Mouse (Mus musculus) midbrain, embryonic 13.5 days (tissue): ENCODE results near the gene Stk38. TPM values are rescaled to one million over a fixed set of nuclear protein-coding genes. Genes with fewer than 3 reads are reported as not detected.

Experiments
- ATAC-seq: fragments of 200-750 bp; cut with Nextera tagmentation; 2 replicates; pipeline ENCODE4 v1.8.0; 2017; ENCODE audit warnings: mild to moderate bottlenecking, moderate TSS enrichment, moderate library complexity
- H3K27ac ChIP-seq: fragments of 300-500 bp; sonication (generic); 2 replicates; pipeline ENCODE4 v1.5.1; 2015; ENCODE audit warnings: inconsistent platforms, mild to moderate bottlenecking, moderate library complexity
- H3K27me3 ChIP-seq: fragments of 300-500 bp; sonication (generic); 2 replicates; pipeline ENCODE4 v1.6.1; 2015; ENCODE audit warnings: mild to moderate bottlenecking, inconsistent platforms
- H3K36me3 ChIP-seq: fragments of 300-500 bp; sonication (generic); 2 replicates; pipeline ENCODE4 v1.6.1; 2015; ENCODE audit warnings: mild to moderate bottlenecking, inconsistent platforms
- H3K4me1 ChIP-seq: fragments of 300-500 bp; sonication (generic); replicated peaks from 2 replicates; pipeline ENCODE4 v1.6.1; 2015; ENCODE audit warnings: inconsistent platforms
- H3K4me2 ChIP-seq: fragments of 300-500 bp; sonication (generic); replicated peaks from 2 replicates; pipeline ENCODE4 v1.6.1; 2015; ENCODE audit warnings: moderate library complexity, mild to moderate bottlenecking, inconsistent platforms
- H3K4me3 ChIP-seq: fragments of 300-500 bp; sonication (generic); replicated peaks from 2 replicates; pipeline ENCODE4 v1.5.1; 2015; ENCODE audit warnings: mild to moderate bottlenecking, inconsistent platforms
- H3K9ac ChIP-seq: fragments of 300-500 bp; sonication (generic); replicated peaks from 2 replicates; pipeline ENCODE4 v1.6.1; 2015; ENCODE audit warnings: mild to moderate bottlenecking, inconsistent platforms
- H3K9me3 ChIP-seq: fragments of 300-500 bp; sonication (generic); 2 replicates; pipeline ENCODE4 v1.6.1; 2016; ENCODE audit warnings: mild to moderate bottlenecking, inconsistent platforms
- WGBS: fragments of 180-500 bp; shearing (Covaris S2); methylation state at CpG from one replicate; pipeline ENCODE4 v1.1.7; 2015; 5-methylcytosine and 5-hydroxymethylcytosine counted together
- polyA plus RNA-seq: library from polyadenylated mRNA; unstranded; fragments of >200 nt; fragmentation: Nextera tagmentation; extraction: Ambion mirVana; gene quantifications from 2 replicates; pipeline ENCODE4 v1.2.1, GENCODE M21; 2015

Stk38 gene
- polyA plus RNA-seq, 1 experiment from 2014 or later, result 134 TPM

- WGBS, result 88% methylated on average over 9 of the region's 9 CpGs
- H3K27ac ChIP-seq, result no peak overlapping the region
- H3K4me2 ChIP-seq, result no peak overlapping the region
- no peak overlapping the region for H3K9ac ChIP-seq
- H3K27me3 ChIP-seq, result no peaks in the 10 kb centered on the region
- no peaks in the 10 kb centered on the region for H3K36me3 ChIP-seq
- no peak overlapping the region for H3K4me3 ChIP-seq
- H3K4me1 ChIP-seq, result peaks cover 9% of the 10 kb centered on the region
- no peak for ATAC-seq
- no peaks in the 10 kb centered on the region for H3K9me3 ChIP-seq
These were observed 79.8 kb downstream of the Stk38 start for GRCm38 (mm10) chr17:28928004-28928403.

GRCm38 (mm10) chr17:28926866-28927635 is 80.7 kb downstream of the Stk38 start:
- Histone ChIP-seq H3K4me3 (no peak overlapping the region), H3K27me3 (no peaks in the 10 kb centered on the region), H3K9me3 (no peaks in the 10 kb centered on the region), H3K4me2 (no peak overlapping the region), H3K4me1 (peaks cover 9% of the 10 kb centered on the region), H3K27ac (no peak overlapping the region), H3K9ac (no peak overlapping the region), H3K36me3 (no peaks in the 10 kb centered on the region)
- 50% methylated on average over 15 of the region's 15 CpGs for WGBS
- ATAC-seq, result no peak

DNA sequence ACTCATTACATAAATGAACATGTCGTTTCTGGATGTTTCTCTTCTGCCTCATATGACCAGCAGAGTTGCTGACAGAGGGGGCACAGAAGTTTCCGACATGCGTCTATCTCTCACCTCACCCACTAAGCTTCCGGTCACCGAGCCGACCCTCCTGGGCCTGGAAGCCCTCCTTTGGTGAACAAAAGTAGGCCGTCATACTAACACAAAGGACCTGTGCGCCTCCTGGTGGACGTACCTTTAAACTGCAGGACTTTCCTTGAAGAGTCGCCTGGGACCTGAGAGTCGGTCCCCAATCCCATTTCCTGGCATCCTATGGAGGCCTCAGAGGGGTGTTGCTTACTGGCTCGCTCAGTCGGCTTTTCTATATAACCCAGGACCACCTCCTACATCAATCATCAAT is 81.4 kb downstream of the Stk38 start:
- peak; percentile 54 for ATAC-seq
- H3K27me3 ChIP-seq, result no peaks in the 10 kb centered on the region
- peaks cover 9% of the 10 kb centered on the region for H3K4me1 ChIP-seq
- no peak overlapping the region for H3K4me2 ChIP-seq
- no peak overlapping the region for H3K4me3 ChIP-seq
- no peaks in the 10 kb centered on the region for H3K9me3 ChIP-seq
- WGBS, result 18% methylated on average over 13 of the region's 13 CpGs
- H3K36me3 ChIP-seq, result no peaks in the 10 kb centered on the region
- H3K27ac ChIP-seq, result no peak overlapping the region
- no peak overlapping the region for H3K9ac ChIP-seq

- H3K4me1 ChIP-seq, result peaks cover under 1% of the 10 kb centered on the region
- no peak overlapping the region for H3K9ac ChIP-seq
- ATAC-seq, result no peak
- no peaks in the 10 kb centered on the region for H3K36me3 ChIP-seq
- no peak overlapping the region for H3K4me2 ChIP-seq
- no peaks in the 10 kb centered on the region for H3K9me3 ChIP-seq
- no peaks in the 10 kb centered on the region for H3K27me3 ChIP-seq
- 80% methylated on average over 8 of the region's 8 CpGs for WGBS
- H3K27ac ChIP-seq, result no peak overlapping the region
- no peak overlapping the region for H3K4me3 ChIP-seq
These were observed 82.7 kb downstream of the Stk38 start for GRCm38 (mm10) chr17:28924957-28925595.

- WGBS, result 75% methylated on average over 6 of the region's 6 CpGs
- no peak overlapping the region for H3K4me2 ChIP-seq
These were observed 85.7 kb downstream of the Stk38 start for GRCm38 (mm10) chr17:28922096-28922495.

GRCm38 (mm10) chr17:28921086-28921485 is 86.7 kb downstream of the Stk38 start:
- H3K9me3 ChIP-seq, result no peaks in the 10 kb centered on the region
- no peaks in the 10 kb centered on the region for H3K36me3 ChIP-seq
- no peaks in the 10 kb centered on the region for H3K4me1 ChIP-seq
- H3K4me3 ChIP-seq, result no peak overlapping the region
- H3K9ac ChIP-seq, result no peak overlapping the region
- H3K27me3 ChIP-seq, result no peaks in the 10 kb centered on the region
- no peak overlapping the region for H3K27ac ChIP-seq
- 60% methylated on average over 8 of the region's 8 CpGs for WGBS
- no peak overlapping the region for H3K4me2 ChIP-seq
- ATAC-seq, result no peak

More at GRCm38 (mm10) chr17:28922096-28922495, 85.7 kb downstream of the Stk38 start:
- no peak overlapping the region for H3K27ac ChIP-seq
- H3K9ac ChIP-seq, result no peak overlapping the region
- no peaks in the 10 kb centered on the region for H3K27me3 ChIP-seq
- no peak for ATAC-seq
- H3K4me3 ChIP-seq, result no peak overlapping the region
- no peaks in the 10 kb centered on the region for H3K9me3 ChIP-seq
- no peaks in the 10 kb centered on the region for H3K4me1 ChIP-seq
- H3K36me3 ChIP-seq, result no peaks in the 10 kb centered on the region

Other genes with a start within 250 kb of the Stk38 start
- 0.58 and 0.96 TPM in 2 replicates for gene Mapk13, start 238.7 kb downstream of the Stk38 start, polyA plus RNA-seq
- gene Brpf3, start 206.9 kb downstream of the Stk38 start, polyA plus RNA-seq, result 9.2 and 11.0 TPM in 2 replicates
- gene Pnpla1, start 149.6 kb downstream of the Stk38 start, polyA plus RNA-seq, result not detected in 2 replicates
- 0.44 and 1.1 TPM in 2 replicates for gene 4930539E08Rik, start 92.7 kb downstream of the Stk38 start, polyA plus RNA-seq
- gene Pxt1, start 64.2 kb downstream of the Stk38 start, polyA plus RNA-seq, result not detected in 2 replicates
- 97.3 and 97.9 TPM in 2 replicates for gene Kctd20, start 56.0 kb downstream of the Stk38 start, polyA plus RNA-seq
- 590 and 618 TPM in 2 replicates for gene Srsf3, start 24.6 kb upstream of the Stk38 start, polyA plus RNA-seq
- 47.1 and 47.4 TPM in 2 replicates for gene Cdkn1a, start 83.0 kb upstream of the Stk38 start, polyA plus RNA-seq
- gene Rab44, start 106.2 kb upstream of the Stk38 start, polyA plus RNA-seq, result not detected in 2 replicates
- 20.5 and 22.0 TPM in 2 replicates for gene Cpne5, start 230.2 kb upstream of the Stk38 start, polyA plus RNA-seq